Mouse (Mus musculus) frontal cortex, adult (tissue): ENCODE measurements around the gene 3110040M04Rik.
"Not testable (repeated sequence)": the region's sequence is repeated elsewhere in the genome, so short reads cannot be mapped to it uniquely, and the experiment has no call there.

Experiments used
- ATAC-seq: cut with Nextera tagmentation; 2 replicates; pipeline ENCODE4 v1.9.2; 2017; ENCODE audit warnings: mild to moderate bottlenecking, moderate library complexity, mixed read lengths; ENCODE audit not compliant: low TSS enrichment

Gene 3110040M04Rik

DNA sequence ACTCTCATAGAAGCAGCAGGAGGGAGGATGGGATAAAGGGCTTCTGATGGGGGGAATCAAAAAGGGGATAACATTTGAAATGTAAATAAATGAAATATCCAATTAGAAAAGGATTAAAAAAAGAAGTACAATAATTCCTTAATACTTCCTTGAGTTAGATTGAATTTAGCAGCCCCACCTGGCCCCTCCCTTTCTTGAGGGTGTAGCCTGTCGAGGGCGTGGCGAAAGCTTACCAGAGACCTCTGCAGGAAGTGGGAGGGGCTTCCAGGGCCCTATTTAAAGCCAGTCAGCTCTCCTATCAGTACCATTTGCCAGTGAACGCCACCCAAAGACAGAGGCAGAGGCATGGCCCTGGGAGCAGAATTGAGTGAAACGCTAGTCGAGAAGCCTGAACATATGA, at the start of gene 3110040M04Rik:
TSS of gene 3110040M04Rik (plus strand) at position 304 of the 400 bp plus-strand sequence.
- not testable (repeated sequence) for ATAC-seq

DNA sequence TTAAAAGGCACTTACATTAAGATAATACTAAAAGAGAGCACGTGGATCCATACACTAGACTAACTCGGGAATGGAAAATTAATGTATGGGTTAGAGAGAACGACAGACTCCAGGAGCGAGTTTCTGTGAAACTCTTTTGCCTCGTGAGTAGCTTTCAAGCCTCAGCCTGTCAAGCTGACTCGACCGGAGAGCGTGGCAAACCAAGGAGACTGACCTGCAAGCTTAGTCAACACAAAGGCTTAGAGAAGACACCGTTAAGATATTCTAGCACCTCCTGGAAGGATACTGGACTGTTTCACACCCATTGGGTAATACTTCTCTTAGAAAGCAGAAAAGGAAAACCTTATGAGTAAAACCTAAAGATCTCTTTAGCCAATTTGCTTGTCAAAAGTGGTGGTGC, 49.8 kb upstream of the 3110040M04Rik start:
- ATAC-seq = not testable (repeated sequence)

DNA sequence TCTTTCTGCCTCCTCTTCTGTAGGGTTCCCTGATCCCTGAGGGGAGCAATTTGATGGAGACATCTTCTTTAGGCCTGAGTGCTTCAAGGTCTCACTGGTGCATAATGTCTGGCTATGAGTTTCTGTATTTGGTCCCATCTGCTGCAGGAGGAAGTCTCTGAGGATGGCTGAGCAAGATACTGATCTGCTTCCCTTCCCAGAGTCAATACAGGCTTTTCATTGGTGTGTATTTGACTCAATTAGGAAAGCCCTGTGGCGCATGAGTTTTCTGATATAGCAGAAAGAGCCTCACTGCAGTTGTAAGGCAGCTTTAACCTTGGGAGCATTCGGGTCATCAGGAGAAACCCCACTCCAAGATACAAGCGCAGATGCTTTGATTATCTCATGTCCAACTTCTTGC, 47.8 kb upstream of the 3110040M04Rik start:
- ATAC-seq = no peak

DNA sequence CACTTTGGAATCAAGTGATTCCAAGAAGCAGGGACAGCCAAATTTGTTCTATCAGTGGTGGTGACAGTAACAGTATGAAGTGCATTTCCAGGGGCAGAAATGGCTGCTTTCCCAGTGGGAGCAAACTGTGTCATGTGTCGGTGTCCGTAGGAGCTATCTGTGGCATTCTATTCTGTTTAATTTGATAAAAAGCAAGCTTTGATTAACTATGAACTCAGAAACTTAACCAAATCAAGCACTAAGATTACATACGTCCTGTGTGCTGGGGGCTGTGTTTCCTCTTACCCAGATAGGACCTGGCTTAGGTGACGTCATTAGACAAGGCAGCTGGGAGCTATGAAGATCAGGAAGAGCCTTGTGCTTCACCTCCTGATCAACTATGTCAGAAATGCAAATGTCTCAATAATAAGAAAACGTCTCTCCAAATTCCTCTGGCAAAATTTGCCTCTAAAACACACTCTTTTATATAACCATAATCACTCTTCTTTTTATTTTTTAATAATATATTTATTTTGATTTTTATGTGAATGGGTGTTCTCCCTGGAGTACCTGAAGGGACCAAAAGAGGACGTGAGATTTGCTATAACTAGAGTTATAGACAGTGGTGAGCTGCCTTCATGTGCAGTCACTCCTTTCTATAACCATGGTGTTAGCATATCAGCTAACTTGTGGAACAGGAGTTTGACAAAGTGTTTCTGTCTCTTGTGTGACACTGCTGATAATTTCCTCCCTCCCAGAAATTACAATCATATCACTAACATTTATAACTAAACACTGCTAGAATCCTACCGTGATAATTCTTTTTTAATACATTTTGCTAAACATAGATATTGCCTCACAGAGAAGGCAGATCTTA, 46.9 kb upstream of the 3110040M04Rik start:
- no peak for ATAC-seq

DNA sequence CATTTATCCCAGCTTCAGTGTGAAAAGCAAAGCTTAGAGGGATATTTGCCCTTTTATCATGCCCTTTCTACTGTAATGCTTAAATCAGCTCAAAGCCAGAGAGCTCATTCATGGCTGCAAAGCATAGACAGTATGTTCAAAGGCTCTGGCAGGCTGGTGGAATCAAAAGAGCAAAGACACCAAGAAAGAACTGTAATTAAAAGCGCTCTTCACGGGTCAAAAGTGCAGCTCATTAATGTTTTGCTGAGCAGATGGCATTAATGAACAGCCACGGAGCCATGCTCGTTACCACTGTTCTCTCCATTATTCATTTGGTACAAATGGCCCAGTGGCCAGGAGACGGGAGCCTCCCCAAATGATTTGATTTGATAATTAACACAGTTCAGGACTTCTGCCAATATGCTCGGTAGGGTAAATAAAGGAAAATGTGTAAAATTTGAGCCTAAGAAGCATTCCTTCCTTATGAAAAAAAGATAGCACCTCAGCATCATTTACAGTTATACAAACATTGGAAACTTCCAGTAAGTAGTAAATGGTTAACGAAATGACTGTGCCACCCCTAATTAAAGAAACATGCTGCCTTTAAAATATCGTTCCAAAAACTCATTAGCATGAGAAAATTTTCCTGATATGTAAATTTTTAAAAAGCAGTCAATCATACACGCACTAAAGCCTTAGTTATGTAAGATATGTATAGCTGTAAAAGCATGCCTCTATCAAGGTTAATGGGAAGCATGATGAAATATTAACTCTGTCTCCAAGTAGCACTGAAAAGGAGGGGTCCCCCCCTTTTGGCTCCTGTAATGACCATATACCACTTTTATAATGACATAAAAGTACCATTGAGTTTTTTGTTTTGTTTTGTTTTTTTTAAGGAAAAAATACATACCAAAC, 45.7 kb upstream of the 3110040M04Rik start:
- no peak for ATAC-seq

DNA sequence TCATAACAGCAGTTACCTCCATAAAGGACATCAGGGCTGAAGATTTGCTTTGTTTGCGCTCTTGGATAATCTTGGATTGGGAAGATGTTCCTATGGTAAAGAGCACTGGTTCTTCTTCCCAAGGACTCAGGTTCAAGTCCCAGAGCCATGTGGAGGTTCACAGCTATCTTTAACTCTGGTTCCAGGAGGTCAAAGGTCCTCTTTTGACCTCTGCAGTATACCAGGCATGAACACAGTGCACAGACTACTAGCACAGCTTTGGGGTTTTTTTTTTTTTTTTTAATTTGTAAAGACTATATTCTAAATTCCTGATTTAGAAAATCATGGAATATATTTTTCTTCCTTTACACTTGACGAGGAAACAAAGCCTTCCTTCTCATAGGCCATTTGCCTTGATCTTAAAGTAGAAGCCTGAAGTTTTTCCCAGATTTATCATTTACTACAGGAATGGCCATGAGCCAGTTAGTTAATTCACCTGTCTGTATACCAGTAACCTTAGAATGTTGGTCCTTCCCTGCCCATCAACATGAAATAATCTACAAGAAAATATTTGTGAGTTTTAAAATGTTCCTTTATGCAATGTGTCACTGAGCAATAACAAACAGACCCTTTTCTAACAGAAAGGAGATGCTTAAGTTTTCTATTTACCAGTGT, 44.9 kb upstream of the 3110040M04Rik start:
- no peak for ATAC-seq

DNA sequence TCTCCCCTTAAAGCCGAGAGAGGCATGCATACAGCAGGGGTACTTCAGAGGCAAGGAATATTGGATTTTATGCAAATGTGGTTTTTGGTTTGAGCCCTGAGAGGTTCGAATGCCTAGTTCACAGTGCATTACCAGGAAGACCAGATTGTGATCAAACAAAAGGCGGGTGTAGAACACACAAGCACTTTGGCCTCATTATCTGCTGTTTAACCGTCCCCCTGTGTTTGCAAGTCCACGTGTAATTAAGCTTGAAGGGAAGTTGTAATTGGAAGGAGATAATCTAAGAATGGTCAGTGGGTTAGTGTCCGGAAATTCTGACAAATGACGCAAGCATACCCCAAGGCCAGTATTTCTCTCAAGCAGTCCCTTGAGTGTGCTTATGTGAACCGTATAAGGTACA, 37.9 kb upstream of the 3110040M04Rik start:
- ATAC-seq = no peak

- ATAC-seq = 0 out of 2 replicates have a peak, but pooled peaks have one; percentile 16
Measured at GRCm38 (mm10) chr1:151167297-151168047, 36.4 kb upstream of the 3110040M04Rik start.

- peak; percentile 28; the same call in 1 of the 2 replicates for ATAC-seq
Measured at GRCm38 (mm10) chr1:151168637-151169036, 35.3 kb upstream of the 3110040M04Rik start.

DNA sequence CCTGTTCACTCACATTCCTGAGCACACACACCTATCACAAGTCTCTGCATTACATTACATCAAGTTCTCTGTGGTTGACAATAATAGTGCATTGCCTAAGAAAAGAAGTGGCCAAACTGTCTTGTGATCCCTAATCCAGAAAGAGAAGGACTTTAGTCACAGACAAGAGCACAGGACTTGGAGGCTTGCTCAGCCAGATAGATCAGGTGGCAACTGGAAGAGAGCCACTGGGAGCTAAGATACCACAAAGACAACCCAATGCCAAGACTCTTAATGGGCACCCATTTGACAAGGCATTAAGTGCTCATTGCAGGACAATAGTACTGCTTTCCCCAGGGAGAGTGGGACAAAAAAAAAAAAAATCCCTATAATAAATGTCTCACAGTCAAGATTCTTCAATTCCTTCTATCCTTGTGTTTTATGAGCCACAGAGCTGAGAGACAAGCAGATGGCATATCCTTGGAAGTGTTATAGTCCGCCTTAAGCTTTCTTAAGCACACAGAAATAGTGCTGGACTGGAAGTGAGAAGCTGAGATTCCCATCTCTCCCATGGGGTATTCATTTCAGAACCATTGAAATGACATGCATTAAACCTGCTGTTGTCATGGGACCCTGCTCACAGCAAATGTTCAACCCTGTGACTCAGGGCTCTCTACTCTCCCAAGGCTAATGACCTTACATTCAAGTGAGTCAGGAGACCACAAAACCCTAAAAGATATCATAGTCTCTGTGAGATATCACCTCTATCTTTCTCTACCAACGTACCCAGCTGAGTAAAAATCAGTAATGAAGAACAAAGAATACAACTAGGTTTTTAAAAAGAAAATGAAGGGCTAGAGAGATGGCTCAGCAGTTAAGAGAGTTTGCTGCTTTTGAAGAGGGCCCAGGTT, 32.1 kb upstream of the 3110040M04Rik start:
- peak; percentile 99 for ATAC-seq

DNA sequence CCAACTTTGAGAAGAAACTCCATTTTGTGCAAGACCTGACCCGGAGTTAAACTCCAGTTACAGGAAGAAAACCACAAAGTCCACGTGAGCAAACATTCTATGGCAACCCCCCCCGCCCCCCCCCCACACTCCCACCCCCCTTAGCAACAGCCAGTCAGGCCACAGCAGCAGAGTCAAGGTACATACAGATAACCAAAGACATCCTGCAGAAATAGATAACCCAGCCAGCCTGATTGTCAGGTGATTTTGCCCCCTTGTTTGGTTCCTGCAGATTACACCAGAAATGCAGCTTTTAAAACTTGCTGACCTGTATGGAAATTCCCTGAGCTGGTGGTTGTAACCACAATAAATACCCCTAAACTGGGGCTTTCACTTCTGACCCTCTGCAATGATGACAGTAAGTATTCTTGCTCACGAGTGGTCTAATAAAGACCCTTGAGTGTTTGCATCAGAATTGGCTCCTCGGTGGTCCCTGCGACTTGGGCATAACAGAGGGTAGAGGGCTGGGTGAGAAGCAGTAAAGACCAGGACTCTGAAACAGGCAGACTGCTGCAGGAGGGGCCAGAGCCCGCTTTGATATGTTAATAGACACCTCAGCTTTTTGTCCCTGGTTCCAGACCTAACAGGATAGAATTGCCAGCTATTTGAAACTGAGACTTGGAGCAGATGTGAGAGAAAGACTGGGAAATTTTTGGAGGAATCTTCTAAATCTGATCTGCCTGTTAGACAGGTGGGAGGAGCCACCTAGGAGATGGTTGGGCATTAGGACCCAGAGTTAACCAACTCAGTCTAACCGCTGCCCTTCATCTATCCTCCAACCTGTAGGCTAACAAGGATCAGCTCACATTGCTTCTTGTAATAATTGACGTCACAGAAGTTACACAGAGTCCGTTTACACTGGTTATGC, 26.6 kb upstream of the 3110040M04Rik start:
- ATAC-seq = no peak; the same call in 1 of the 2 replicates

DNA sequence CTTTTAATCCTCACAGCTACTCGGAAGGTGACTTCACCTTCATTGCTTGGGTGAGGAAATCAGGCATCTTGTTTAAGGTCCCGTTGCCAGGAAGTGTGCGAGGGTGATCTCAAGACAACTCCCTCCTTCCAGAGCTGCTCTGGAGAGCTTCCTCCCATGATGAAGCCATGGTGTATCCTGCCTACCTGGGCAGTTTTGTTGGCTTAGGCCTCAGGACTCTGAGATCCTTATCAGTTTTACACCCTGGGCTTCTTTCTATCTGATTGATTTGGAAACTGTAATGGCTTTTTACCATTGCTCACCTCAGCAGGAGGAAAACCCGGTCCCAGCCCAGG, 26.0 kb upstream of the 3110040M04Rik start:
- ATAC-seq = no peak

GRCm38 (mm10) chr1:151178505-151179083, 25.3 kb upstream of the 3110040M04Rik start:
- no peak for ATAC-seq

DNA sequence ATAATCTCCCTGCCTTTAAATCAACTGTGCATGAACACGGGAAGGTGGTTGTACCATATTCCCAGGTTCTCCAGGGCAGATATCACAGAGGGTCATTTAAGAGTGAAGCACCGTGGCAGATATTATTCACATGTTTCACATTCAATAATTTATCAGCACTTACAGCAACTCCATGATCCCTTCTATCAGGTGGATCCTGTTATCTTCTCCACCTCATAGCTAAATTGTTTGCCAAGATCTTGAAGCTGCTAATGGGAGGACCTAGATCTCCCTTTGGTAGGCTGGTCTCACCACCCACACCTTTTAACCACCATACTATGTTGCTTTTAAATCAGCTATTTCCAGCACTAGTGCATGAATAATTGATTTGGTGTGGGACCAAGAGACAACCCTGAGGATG, 23.8 kb upstream of the 3110040M04Rik start:
- no peak for ATAC-seq

GRCm38 (mm10) chr1:151182266-151182665, 21.7 kb upstream of the 3110040M04Rik start, which contains the start of gene Gm47985:
Gene Gm47985, plus strand, starts transcription at chr1:151182537.
- not testable (repeated sequence) for ATAC-seq

- ATAC-seq = not testable (repeated sequence)
Measured at GRCm38 (mm10) chr1:151186186-151186585, 17.7 kb upstream of the 3110040M04Rik start.

DNA sequence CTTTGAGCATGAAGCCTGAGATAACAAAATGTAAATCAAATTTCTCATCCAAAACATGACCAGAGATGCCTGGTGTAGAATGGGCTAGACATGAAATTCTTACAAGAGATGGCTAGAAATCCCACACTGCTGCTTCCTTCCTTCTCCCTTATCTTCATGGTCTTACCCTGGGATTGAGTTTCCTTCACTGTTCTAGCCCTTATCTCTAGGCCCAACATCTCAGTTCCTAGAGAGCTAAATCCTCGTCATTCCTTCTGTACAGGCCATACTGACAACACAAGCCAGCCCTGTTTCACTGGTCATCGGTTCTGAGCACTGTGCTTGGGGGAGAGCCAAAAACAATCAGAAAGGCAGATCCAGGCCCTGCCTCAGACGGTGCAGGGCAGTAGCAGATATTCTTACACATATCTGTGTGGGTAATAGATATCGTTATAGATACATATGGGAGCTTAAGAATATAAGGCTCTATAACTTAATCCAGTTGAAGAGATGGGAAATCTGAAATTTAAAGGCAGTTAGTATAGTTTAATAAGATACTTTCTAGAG, 17.0 kb upstream of the 3110040M04Rik start:
- ATAC-seq = not testable (repeated sequence)

GRCm38 (mm10) chr1:151188469-151188868, 15.5 kb upstream of the 3110040M04Rik start:
- ATAC-seq = no peak
